Mouse (Mus musculus) stomach, embryonic 16.5 days (tissue): ENCODE data around the gene Vegfd. TPM values are rescaled to one million over a fixed set of nuclear protein-coding genes. Genes with fewer than 3 reads are reported as not detected.

Experiments used
- ATAC-seq: fragments of 200-750 bp; cut with Nextera tagmentation; 2 replicates; pipeline ENCODE4 v1.8.0; 2017; ENCODE audit warnings: moderate number of reproducible peaks, moderate TSS enrichment; ENCODE audit not compliant: insufficient read depth, low FRiP score
- H3K27ac ChIP-seq: fragments of 300-500 bp; sonication (generic); 2 replicates; pipeline ENCODE4 v1.5.1; 2014; ENCODE audit warnings: low read length
- H3K27me3 ChIP-seq: fragments of 300-500 bp; sonication (generic); 2 replicates; pipeline ENCODE4 v1.6.1; 2014; ENCODE audit warnings: low read length, control low read depth, mixed read lengths; ENCODE audit not compliant: control insufficient read depth, insufficient read depth
- H3K36me3 ChIP-seq: fragments of 300-500 bp; sonication (generic); 2 replicates; pipeline ENCODE4 v1.6.1; 2014; ENCODE audit warnings: low read length; ENCODE audit not compliant: control insufficient read depth, insufficient read depth
- H3K4me1 ChIP-seq: fragments of 300-500 bp; sonication (generic); 2 replicates; pipeline ENCODE4 v1.6.1; 2014; ENCODE audit warnings: low read length, control low read depth, mixed read lengths; ENCODE audit not compliant: control insufficient read depth, insufficient read depth
- H3K4me2 ChIP-seq: fragments of 300-500 bp; sonication (generic); 2 replicates; pipeline ENCODE4 v1.6.1; 2014; ENCODE audit warnings: low read depth, low read length, mixed read lengths
- H3K4me3 ChIP-seq: fragments of 300-500 bp; sonication (generic); replicated peaks from 2 replicates; pipeline ENCODE4 v1.5.1; 2014; ENCODE audit warnings: mild to moderate bottlenecking, low read length
- H3K9ac ChIP-seq: fragments of 300-500 bp; sonication (generic); 2 replicates; pipeline ENCODE4 v1.6.1; 2014; ENCODE audit warnings: low read length
- H3K9me3 ChIP-seq: fragments of 300-500 bp; sonication (generic); replicated peaks from 2 replicates; pipeline ENCODE4 v1.6.1; 2016; ENCODE audit warnings: low read length, control low read depth; ENCODE audit not compliant: control insufficient read depth
- WGBS: fragments of 180-500 bp; shearing (Covaris S2); extraction: QIAGEN DNeasy Blood & Tissue Kit; methylation state at CpG from one replicate; pipeline ENCODE4 v1.1.7; 2014; 5-methylcytosine and 5-hydroxymethylcytosine counted together
- polyA plus RNA-seq: library from polyadenylated mRNA; unstranded; fragments of >200 nt; fragmentation: Nextera tagmentation; extraction: Ambion mirVana; gene quantifications from 2 replicates; pipeline ENCODE4 v1.2.1, GENCODE M21; 2015

Gene Vegfd
- polyA plus RNA-seq, 1 experiment from 2014 or later: 9.9 TPM

DNA sequence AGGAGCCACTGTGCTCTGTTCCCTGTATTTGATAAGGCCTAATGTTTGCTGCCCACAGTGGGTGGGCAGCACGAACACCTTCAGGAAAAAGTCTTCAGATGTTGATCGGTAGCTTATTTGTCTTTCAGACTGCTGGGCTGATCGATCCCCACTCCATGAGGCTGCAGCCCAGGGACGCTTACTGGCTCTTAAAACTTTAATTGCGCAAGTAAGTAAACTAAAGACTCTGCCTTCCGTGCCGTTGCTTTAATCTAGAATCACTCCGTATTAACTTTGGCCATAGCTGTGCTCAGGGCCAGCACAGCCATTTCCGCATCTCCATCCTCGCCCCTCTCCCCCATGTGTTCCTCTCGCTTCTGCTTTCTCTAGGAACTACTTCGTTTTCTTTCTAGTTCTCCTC is 72.4 kb downstream of the Vegfd start:
- no peaks in the 10 kb centered on the region for H3K4me1 ChIP-seq
- H3K9me3 ChIP-seq: no peaks in the 10 kb centered on the region
- H3K27ac ChIP-seq: no peak overlapping the region
- H3K4me2 ChIP-seq: no peak overlapping the region
- no peak overlapping the region for H3K9ac ChIP-seq
- 72% methylated on average over 12 of the region's 12 CpGs for WGBS
- no peak overlapping the region for H3K4me3 ChIP-seq
- H3K36me3 ChIP-seq: no peaks in the 10 kb centered on the region
- H3K27me3 ChIP-seq: peaks cover 5% of the 10 kb centered on the region; the same call in 1 of the 2 replicates
- no peak for ATAC-seq

DNA sequence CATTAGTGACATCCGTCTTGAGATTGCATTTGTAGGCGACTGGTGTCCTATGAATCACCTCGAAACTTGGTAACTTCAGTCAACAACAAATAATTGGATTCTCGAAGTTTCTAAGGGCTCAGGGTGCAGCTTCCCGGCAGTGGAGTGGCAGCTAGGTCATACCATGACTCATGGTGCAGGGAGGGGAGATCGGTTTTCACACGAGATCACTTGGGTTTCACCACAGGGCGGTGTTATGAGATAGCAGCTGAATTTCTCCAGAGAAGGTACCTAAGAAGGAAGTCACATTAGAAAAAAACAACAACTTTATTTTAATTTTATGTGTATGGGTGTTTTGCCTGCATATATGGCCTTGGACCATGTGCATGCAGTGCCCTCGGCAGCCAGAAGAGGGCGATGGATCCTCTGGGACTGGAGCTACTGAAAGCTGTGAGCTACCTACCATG is 73.0 kb downstream of the Vegfd start:
- ATAC-seq: no peak
- 65% methylated on average over 10 of the region's 10 CpGs for WGBS

GRCm38 (mm10) chrX:164446835-164447681 is 73.9 kb downstream of the Vegfd start:
- no peaks in the 10 kb centered on the region for H3K9me3 ChIP-seq
- H3K4me3 ChIP-seq: no peak overlapping the region
- H3K4me1 ChIP-seq: no peaks in the 10 kb centered on the region
- no peak overlapping the region for H3K9ac ChIP-seq
- H3K27me3 ChIP-seq: peaks cover 5% of the 10 kb centered on the region; the same call in 1 of the 2 replicates
- ATAC-seq: no peak
- no peak overlapping the region for H3K27ac ChIP-seq
- no peaks in the 10 kb centered on the region for H3K36me3 ChIP-seq
- WGBS: 78% methylated on average over 9 of the region's 9 CpGs
- H3K4me2 ChIP-seq: no peak overlapping the region

More for the DNA sequence above, 73.0 kb downstream of the Vegfd start:
- Histone ChIP-seq H3K9ac (no peak overlapping the region), H3K4me2 (no peak overlapping the region), H3K4me3 (no peak overlapping the region), H3K27me3 (peaks cover 5% of the 10 kb centered on the region; the same call in 1 of the 2 replicates), H3K27ac (no peak overlapping the region), H3K9me3 (no peaks in the 10 kb centered on the region), H3K36me3 (no peaks in the 10 kb centered on the region), H3K4me1 (no peaks in the 10 kb centered on the region)

DNA sequence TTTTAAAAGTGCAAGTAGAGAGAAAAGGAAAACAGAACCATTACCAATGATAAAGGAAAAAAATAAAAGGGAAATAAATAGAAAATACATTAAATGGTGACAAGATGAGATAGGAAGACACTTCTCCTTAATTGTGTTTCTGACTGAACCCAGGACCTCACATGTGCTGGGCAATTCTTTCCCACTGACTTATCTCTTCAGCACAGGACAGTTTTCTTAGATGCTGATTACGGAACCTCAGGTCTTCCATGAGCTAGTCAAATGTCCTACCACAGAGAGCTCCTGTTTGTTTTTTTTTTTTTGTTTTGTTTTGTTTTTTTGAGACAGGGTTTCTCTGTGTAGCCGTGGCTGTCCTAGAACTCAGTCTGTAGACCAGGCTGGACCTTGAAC is 74.5 kb downstream of the Vegfd start:
- H3K9me3 ChIP-seq: no peaks in the 10 kb centered on the region
- WGBS: 82% methylated on average over 2 of the region's 2 CpGs
- peaks cover 5% of the 10 kb centered on the region; the same call in 1 of the 2 replicates for H3K27me3 ChIP-seq
- ATAC-seq: no peak
- H3K4me2 ChIP-seq: no peak overlapping the region
- H3K4me3 ChIP-seq: no peak overlapping the region
- no peaks in the 10 kb centered on the region for H3K36me3 ChIP-seq
- no peak overlapping the region for H3K9ac ChIP-seq
- no peaks in the 10 kb centered on the region for H3K4me1 ChIP-seq
- H3K27ac ChIP-seq: no peak overlapping the region

DNA sequence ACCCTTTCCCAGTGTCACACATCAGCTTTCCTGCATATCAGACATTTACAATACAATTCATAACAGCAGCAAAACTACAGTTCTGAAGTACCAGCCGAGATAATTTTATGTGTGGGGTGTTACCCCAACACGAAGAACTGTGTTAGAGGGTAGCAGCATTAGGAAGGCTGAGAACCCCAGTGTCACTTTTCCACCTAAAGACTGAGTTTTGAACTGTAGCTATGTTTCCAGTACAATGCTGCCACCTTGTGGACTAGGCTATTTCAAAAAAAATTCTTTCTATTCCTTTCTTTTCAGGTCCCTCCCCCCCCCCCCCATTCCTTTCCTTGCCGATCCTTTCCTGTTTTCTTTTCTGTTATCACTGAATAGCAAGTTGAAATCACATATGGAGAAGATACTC is 76.0 kb downstream of the Vegfd start:
- Histone ChIP-seq H3K27ac (no peak overlapping the region), H3K4me1 (no peaks in the 10 kb centered on the region), H3K36me3 (no peaks in the 10 kb centered on the region), H3K4me2 (no peak overlapping the region), H3K9me3 (no peaks in the 10 kb centered on the region), H3K9ac (no peak overlapping the region), H3K4me3 (no peak overlapping the region), H3K27me3 (peaks cover 5% of the 10 kb centered on the region; the same call in 1 of the 2 replicates)
- 29% methylated on average over 3 of the region's 3 CpGs for WGBS
- ATAC-seq: no peak

Other genes starting within 250 kb of the Vegfd start
- 16.1 and 18.6 TPM in 2 replicates for gene Ace2, start 234.0 kb upstream of the Vegfd start, polyA plus RNA-seq
- 0.70 and 0.89 TPM in 2 replicates for gene Bmx, start 115.2 kb upstream of the Vegfd start, polyA plus RNA-seq
- 10.5 and 10.9 TPM in 2 replicates for gene Pir, start 104.0 kb upstream of the Vegfd start, polyA plus RNA-seq
- 14.9 and 15.5 TPM in 2 replicates for gene Piga, start 46.4 kb downstream of the Vegfd start, polyA plus RNA-seq
- 0.72 TPM in 1 of 2 replicates, not detected in the other for gene Asb11, start 63.6 kb downstream of the Vegfd start, polyA plus RNA-seq
- gene Asb9, start 132.9 kb downstream of the Vegfd start, polyA plus RNA-seq: not detected in 2 replicates